ENCODE assay signal across 8 mouse cellular contexts in genomic region chrX:150459411-150459927, GRCm38 (mm10). TPM values are rescaled to one million over a fixed set of nuclear protein-coding genes. Genes with fewer than 3 reads are reported as not detected.
DNase-seq lines count a peak whose midpoint lies in the region; ATAC-seq and TF ChIP-seq lines count a peak whose summit lies in the region.

No protein-coding gene starts in this region.

- 60% methylated on average over 8 of the region's 8 CpGs for WGBS in spleen, adult 2 months
- WGBS in heart, embryonic 11.5 days (ENCODE audit: insufficient replicate concordance): 43% methylated on average over 8 of the region's 8 CpGs
- 47% methylated on average over 8 of the region's 8 CpGs for WGBS in kidney, embryonic 15.5 days

- H3K4me3 ChIP-seq in spleen, adult 2 months (ENCODE audit: extremely low read depth, insufficient read depth, insufficient read length): peak overlapping the region; percentile 76; the same call in 1 of the 2 replicates
- peak overlapping the region; percentile 44 for H3K4me3 ChIP-seq in heart, embryonic 11.5 days (ENCODE audit: low read depth, low read length)
- peak overlapping the region; percentile 55 for H3K4me3 ChIP-seq in kidney, embryonic 15.5 days (replicated peaks)

- H3K4me2 ChIP-seq in heart, embryonic 11.5 days: peak overlapping the region; percentile 54
- peak overlapping the region; percentile 52 for H3K4me2 ChIP-seq in kidney, embryonic 15.5 days

- ATAC-seq in heart, embryonic 11.5 days (replicated peaks; ENCODE audit: insufficient number of reproducible peaks, low FRiP score, low TSS enrichment): no peak
- ATAC-seq in kidney, embryonic 15.5 days (replicated peaks; ENCODE audit: low FRiP score): no peak

- H3K9ac ChIP-seq in heart, embryonic 11.5 days (ENCODE audit: low read depth, low read length): peak overlapping the region; percentile 69; the same call in 1 of the 2 replicates
- H3K9ac ChIP-seq in kidney, embryonic 15.5 days: peak overlapping the region; percentile 35; the same call in 1 of the 2 replicates

- no peak for TF ChIP-seq POLR2A in spleen, adult 2 months (IDR thresholded peaks at IDR 0.05; ENCODE audit: low read depth, low read length)

- H3K36me3 ChIP-seq in spleen, adult 2 months (ENCODE audit: control insufficient read depth, insufficient read depth, low read length): no peaks in the 10 kb centered on the region
- H3K36me3 ChIP-seq in heart, embryonic 11.5 days (ENCODE audit: control insufficient read depth, insufficient read depth, low read length): no peaks in the 10 kb centered on the region
- H3K36me3 ChIP-seq in kidney, embryonic 15.5 days: no peaks in the 10 kb centered on the region

- H3K27me3 ChIP-seq in spleen, adult 2 months (ENCODE audit: control insufficient read depth, insufficient read depth, low read length): no peaks in the 10 kb centered on the region
- H3K27me3 ChIP-seq in heart, embryonic 11.5 days (ENCODE audit: control insufficient read depth, insufficient read depth, low read length): no peaks in the 10 kb centered on the region
- no peaks in the 10 kb centered on the region for H3K27me3 ChIP-seq in kidney, embryonic 15.5 days

- no peaks in the 10 kb centered on the region for H3K9me3 ChIP-seq in heart, embryonic 11.5 days (replicated peaks; ENCODE audit: control insufficient read depth, low read length)
- no peaks in the 10 kb centered on the region for H3K9me3 ChIP-seq in kidney, embryonic 15.5 days (replicated peaks)

- H3K4me1 ChIP-seq in spleen, adult 2 months (ENCODE audit: control insufficient read depth, insufficient read depth, insufficient read length): peaks cover 2% of the 10 kb centered on the region; the same call in 1 of the 2 replicates
- no peaks in the 10 kb centered on the region for H3K4me1 ChIP-seq in heart, embryonic 11.5 days (ENCODE audit: control insufficient read depth, insufficient read depth, low read length)
- 0 out of 2 replicates have a peak, but pooled peaks cover 5% of the 10 kb centered on the region for H3K4me1 ChIP-seq in kidney, embryonic 15.5 days

- no peak for DNase-seq in spleen, adult 2 months (ENCODE audit: low read depth in 1 of 2, low spot score in 2 of 2)
- no peak for DNase-seq in spleen, postnatal 10 days (ENCODE audit: low spot score in 2 of 2)
- peak; percentile 27 for DNase-seq in brain, adult 2 months (ENCODE audit: low read depth, low spot score)
- peak; percentile 22 for DNase-seq in lung, postnatal 14 days
- DNase-seq in testis, postnatal 14 days (ENCODE audit: low spot score): peak; percentile 6
- no peak for DNase-seq in yolk sac, embryonic 10.5 days (ENCODE audit: low spot score)

- peak overlapping the region; percentile 55 for H3K27ac ChIP-seq in spleen, adult 2 months (ENCODE audit: insufficient read depth, low read length)
- H3K27ac ChIP-seq in heart, embryonic 11.5 days (ENCODE audit: low read depth, low read length): peak overlapping the region; percentile 50; the same call in 1 of the 2 replicates
- H3K27ac ChIP-seq in kidney, embryonic 15.5 days: peak overlapping the region; percentile 84

- no peak for TF ChIP-seq CTCF in spleen, adult 2 months (IDR thresholded peaks at IDR 0.05; ENCODE audit: extremely low read depth, insufficient read depth, insufficient read length, insufficient replicate concordance)

RNA-seq across cellular contexts. Expression of gene Tmem29, which starts 0.5 kb away (rescaled TPM):
- polyA plus RNA-seq in spleen, adult 2 months (2012; rRNA removed): 0.88 and 1.2 TPM in 2 replicates
- 22.9 and 23.5 TPM in 2 replicates for polyA plus RNA-seq in heart, embryonic 11.5 days (2014; fragmentation: Nextera tagmentation; extraction: Ambion mirVana)
- polyA plus RNA-seq in kidney, embryonic 15.5 days (2015; fragmentation: Nextera tagmentation; extraction: Ambion mirVana): 33.7 and 38.4 TPM in 2 replicates

Comparison
In these comparisons a context has a peak if more than half of its experiments do, and no peak if none do; other contexts are left out.
1. DNase-seq: peak in brain, adult 2 months (single experiment), lung, postnatal 14 days (single experiment) and testis, postnatal 14 days (single experiment); none in spleen, adult 2 months (0 of 2), spleen, postnatal 10 days (0 of 2) and yolk sac, embryonic 10.5 days (single experiment).
2. RNA of gene Tmem29, which starts 0.5 kb away (polyA plus RNA-seq): 33.7 to 38.4 TPM in kidney, embryonic 15.5 days and 22.9 to 23.5 TPM in heart, embryonic 11.5 days; 0.88 to 1.2 TPM in spleen, adult 2 months; every median in the first group is over 10 times any median in the second.
3. Peak in every context shown above with its lines, with median percentiles within 50 percentile points of each other: H3K27ac ChIP-seq and H3K4me3 ChIP-seq.